Mouse (Mus musculus): Measurements from ENCODE around the gene Kat5.

Kat5 gene

GRCm38 (mm10) chr19:5609547-5610404 is at the start of gene Kat5:
Gene Kat5, minus strand, starts transcription at chr19:5610237.
- peak; percentile 92 for DNase-seq

- DNase-seq, result no peak
Observed at GRCm38 (mm10) chr19:5654720-5655298, 44.8 kb upstream of the Kat5 start.

GRCm38 (mm10) chr19:5653969-5654719 is 44.1 kb upstream of the Kat5 start:
- no peak for DNase-seq

- DNase-seq, result no peak
Observed at GRCm38 (mm10) chr19:5652570-5652969, 42.5 kb upstream of the Kat5 start.

- no peak for DNase-seq
Observed at GRCm38 (mm10) chr19:5651502-5652274, 41.7 kb upstream of the Kat5 start.

GRCm38 (mm10) chr19:5649298-5649741 is 39.3 kb upstream of the Kat5 start:
- no peak for DNase-seq

- peak; percentile 72 for DNase-seq
Observed at GRCm38 (mm10) chr19:5648401-5649297, 38.6 kb upstream of the Kat5 start.

- DNase-seq, result no peak
Observed at GRCm38 (mm10) chr19:5647791-5648190, 37.8 kb upstream of the Kat5 start.

GRCm38 (mm10) chr19:5646731-5647330 is 36.8 kb upstream of the Kat5 start:
- peak; percentile 20 for DNase-seq

GRCm38 (mm10) chr19:5645280-5645679 is 35.2 kb upstream of the Kat5 start:
- DNase-seq, result no peak

- no peak for DNase-seq
Observed at GRCm38 (mm10) chr19:5641641-5642040, 31.6 kb upstream of the Kat5 start.

- DNase-seq, result peak; percentile 22
Observed at GRCm38 (mm10) chr19:5641021-5641420, 31.0 kb upstream of the Kat5 start.

- peak; percentile 31 for DNase-seq
Observed at GRCm38 (mm10) chr19:5640339-5640738, 30.3 kb upstream of the Kat5 start.

- no peak for DNase-seq
Observed at GRCm38 (mm10) chr19:5638416-5639005, 28.5 kb upstream of the Kat5 start.

- DNase-seq, result peak; percentile 94
Observed at GRCm38 (mm10) chr19:5637069-5638047, 27.3 kb upstream of the Kat5 start, which contains the start of gene Rela. Gene Rela, plus strand, starts transcription at chr19:5637483.

GRCm38 (mm10) chr19:5636571-5637041 is 26.6 kb upstream of the Kat5 start:
- DNase-seq, result no peak

- no peak for DNase-seq
Observed at GRCm38 (mm10) chr19:5636036-5636570, 26.1 kb upstream of the Kat5 start.

GRCm38 (mm10) chr19:5632120-5632519 is 22.1 kb upstream of the Kat5 start:
- no peak for DNase-seq

GRCm38 (mm10) chr19:5629907-5630306 is 19.9 kb upstream of the Kat5 start:
- no peak for DNase-seq

All from cerebellum, adult 11-12 months (tissue).